Comparison of ENCODE assay signal across 9 mouse cellular contexts in genomic region chr8:11457981-11458836, GRCm38 (mm10). TPM values are rescaled to one million over a fixed set of nuclear protein-coding genes. Genes with fewer than 3 reads are reported as not detected.
DNase-seq lines count a peak whose midpoint lies in the region; ATAC-seq and TF ChIP-seq lines count a peak whose summit lies in the region.
"Had no signal": no experiment of that assay in that cellular context is flagged by ENCODE, and none has a peak within 500 bp of the region (broad histone marks: within the 10 kb centered on the region; RNA-seq: fewer than 3 reads in every experiment).

No protein-coding gene starts in this region.

- no peaks in the 10 kb centered on the region for H3K9me3 ChIP-seq in intestine, postnatal 0 days (ENCODE audit: control insufficient read depth)
- H3K9me3 ChIP-seq in lung, embryonic 16.5 days (ENCODE audit: control insufficient read depth, low read length) = no peaks in the 10 kb centered on the region

- peak overlapping the region; percentile 37; the same call in 1 of the 2 replicates for H3K9ac ChIP-seq in intestine, postnatal 0 days (ENCODE audit: low read depth, low read length)
- H3K9ac ChIP-seq in lung, embryonic 16.5 days (ENCODE audit: low read length) = no peak overlapping the region

- peak overlapping the region; percentile 35 for H3K4me2 ChIP-seq in intestine, postnatal 0 days (replicated peaks; ENCODE audit: low read depth)
- no peak overlapping the region for H3K4me2 ChIP-seq in lung, embryonic 16.5 days (ENCODE audit: low read depth, low read length)

- peaks cover 11% of the 10 kb centered on the region for H3K4me1 ChIP-seq in intestine, postnatal 0 days (replicated peaks; ENCODE audit: control insufficient read depth, insufficient read depth, low read length)
- peaks cover 28% of the 10 kb centered on the region for H3K4me1 ChIP-seq in lung, embryonic 16.5 days (replicated peaks; ENCODE audit: control insufficient read depth, insufficient read depth, low read length)

- peaks cover 7% of the 10 kb centered on the region; the same call in 1 of the 2 replicates for H3K36me3 ChIP-seq in intestine, postnatal 0 days (ENCODE audit: control insufficient read depth, insufficient read depth)
- no peaks in the 10 kb centered on the region for H3K36me3 ChIP-seq in lung, embryonic 16.5 days (ENCODE audit: control insufficient read depth, insufficient read depth, low read length)

- intact Hi-C loops in heart, postnatal 36 days (cut with DNase I) = no loop called here

- DNase-seq in heart, adult 11 months = peak; percentile 91
- DNase-seq in heart, postnatal 36 days = no peak
- peak; percentile 18 for DNase-seq in brain, embryonic 14.5 days (ENCODE audit: low read depth)
- DNase-seq in layer of hippocampus, postnatal 25 days (ENCODE audit: extremely low spot score in 1 of 2, low spot score in 1 of 2) = no peak
- no peak for DNase-seq in urinary bladder, postnatal 25 days (ENCODE audit: low spot score)
- DNase-seq: right cerebral cortex, postnatal 25 days had no signal

- WGBS in intestine, postnatal 0 days = 34% methylated on average over 12 of the region's 12 CpGs
- WGBS in lung, embryonic 16.5 days = 22% methylated on average over 12 of the region's 12 CpGs

- H3K27me3 ChIP-seq in intestine, postnatal 0 days (replicated peaks; ENCODE audit: control insufficient read depth, insufficient read depth, low read length) = no peaks in the 10 kb centered on the region
- H3K27me3 ChIP-seq in lung, embryonic 16.5 days (ENCODE audit: control insufficient read depth, insufficient read depth, low read depth, low read length) = no peaks in the 10 kb centered on the region

- no peak overlapping the region for H3K4me3 ChIP-seq in intestine, postnatal 0 days (ENCODE audit: low read depth, low read length)
- no peak overlapping the region for H3K4me3 ChIP-seq in lung, embryonic 16.5 days (ENCODE audit: low read length)

- H3K27ac ChIP-seq in intestine, postnatal 0 days (ENCODE audit: low read depth, low read length) = peak overlapping the region; percentile 89
- H3K27ac ChIP-seq in lung, embryonic 16.5 days (ENCODE audit: low read length) = peak overlapping the region; percentile 50

- TF ChIP-seq CTCF in brain, embryonic 14.5 days (IDR thresholded peaks at IDR 0.05; ENCODE audit: borderline replicate concordance, extremely low read depth, insufficient read depth, insufficient read length) = no peak
- no peak for TF ChIP-seq CTCF in intestine, postnatal 0 days (IDR thresholded peaks at IDR 0.05; ENCODE audit: low read depth)

- peak; percentile 52 for ATAC-seq in intestine, postnatal 0 days
- 0 out of 2 replicates have a peak, but pooled peaks have one; percentile 43 for ATAC-seq in lung, embryonic 16.5 days (ENCODE audit: low read depth)
- no peak for ATAC-seq in monocyte, adult 5-6 weeks (replicated peaks; ENCODE audit: insufficient number of reproducible peaks, low FRiP score, low TSS enrichment, poor library complexity, severe bottlenecking)

- TF ChIP-seq POLR2A in brain, embryonic 14.5 days (IDR thresholded peaks at IDR 0.05; ENCODE audit: borderline replicate concordance, extremely low read depth, insufficient read depth, insufficient read length, poor library complexity, severe bottlenecking) = no peak

RNA-seq across cellular contexts. Expression of gene Rab20, which starts 20.3 kb away (rescaled TPM):
- total RNA-seq in heart, postnatal 36 days (2021) = 10 to 100 TPM; 26.9 to 32.1 TPM
- polyA plus RNA-seq in brain, embryonic 14.5 days (2012; rRNA removed) = 0.55 and 0.85 TPM in 2 replicates
- 42.4 and 43.5 TPM in 2 replicates for polyA plus RNA-seq in intestine, postnatal 0 days (2015; fragmentation: Nextera tagmentation; extraction: Ambion mirVana)
- 13.2 and 14.4 TPM in 2 replicates for polyA plus RNA-seq in lung, embryonic 16.5 days (2015; fragmentation: Nextera tagmentation; extraction: Ambion mirVana)
- 11.7 to 33.0 TPM (median 18.9 TPM) in 3 replicates for total RNA-seq in monocyte, adult 5-6 weeks (2017)
- under 1 TPM; 0.20 to 0.26 TPM for total RNA-seq in layer of hippocampus, postnatal 25 days (2021)

RNA-seq across cellular contexts. Expression of gene Naxd, which starts 39.1 kb away (rescaled TPM):
- total RNA-seq in heart, postnatal 36 days (2021) = 10 to 100 TPM; 35.6 to 39.7 TPM
- polyA plus RNA-seq in brain, embryonic 14.5 days (2012; rRNA removed) = 126 and 165 TPM in 2 replicates
- polyA plus RNA-seq in intestine, postnatal 0 days (2015; fragmentation: Nextera tagmentation; extraction: Ambion mirVana) = 82.8 and 83.5 TPM in 2 replicates
- 164 and 169 TPM in 2 replicates for polyA plus RNA-seq in lung, embryonic 16.5 days (2015; fragmentation: Nextera tagmentation; extraction: Ambion mirVana)
- 27.9 to 51.1 TPM (median 46.4 TPM) in 3 replicates for total RNA-seq in monocyte, adult 5-6 weeks (2017)
- 10 to 100 TPM; 60.1 to 64.2 TPM for total RNA-seq in layer of hippocampus, postnatal 25 days (2021)

Comparison
In these comparisons a context has a peak if more than half of its experiments do, and no peak if none do; other contexts are left out.
1. DNase-seq: peak in heart, adult 11 months (single experiment) and brain, embryonic 14.5 days (single experiment); none in heart, postnatal 36 days (0 of 2), layer of hippocampus, postnatal 25 days (0 of 2) and urinary bladder, postnatal 25 days (single experiment).
2. RNA of gene Rab20, which starts 20.3 kb away (total RNA-seq): 26.9 to 32.1 TPM in heart, postnatal 36 days and 11.7 to 33.0 TPM in monocyte, adult 5-6 weeks; 0.20 to 0.26 TPM in layer of hippocampus, postnatal 25 days; every median in the first group is over 10 times any median in the second.